Mouse (Mus musculus) induced T-regulatory cell, adult 2 months (primary cell): ENCODE results near the gene Vps13d.

Experiments used
- DNase-seq: peaks from one replicate; pipeline ENCODE4 v3.0.0-alpha.2; 2012; ENCODE audit warnings: low read depth

Gene Vps13d

GRCm38 (mm10) chr4:145194559-145195162 lies at the start of gene Vps13d:
TSS of gene Vps13d (minus strand) at chr4:145195005.
- peak; percentile 95 for DNase-seq

GRCm38 (mm10) chr4:145242719-145243350 lies 48.0 kb upstream of the Vps13d start:
- DNase-seq: peak; percentile 72

- DNase-seq: peak; percentile 94
Observed at GRCm38 (mm10) chr4:145240723-145241231, 46.0 kb upstream of the Vps13d start.

- peak; percentile 55 for DNase-seq
Observed at GRCm38 (mm10) chr4:145239049-145239830, 44.4 kb upstream of the Vps13d start.

- peak; percentile 90 for DNase-seq
Observed at GRCm38 (mm10) chr4:145236027-145236426, 41.2 kb upstream of the Vps13d start.

GRCm38 (mm10) chr4:145233487-145234228 lies 38.9 kb upstream of the Vps13d start:
- no peak for DNase-seq

GRCm38 (mm10) chr4:145231732-145232131 lies 36.9 kb upstream of the Vps13d start:
- DNase-seq: no peak

- DNase-seq: no peak
Observed at GRCm38 (mm10) chr4:145230647-145231046, 35.8 kb upstream of the Vps13d start.

GRCm38 (mm10) chr4:145229524-145230163 lies 34.8 kb upstream of the Vps13d start:
- DNase-seq: peak; percentile 72

- peak; percentile 75 for DNase-seq
Observed at GRCm38 (mm10) chr4:145229051-145229450, 34.2 kb upstream of the Vps13d start.

GRCm38 (mm10) chr4:145224613-145225012 lies 29.8 kb upstream of the Vps13d start:
- no peak for DNase-seq

- DNase-seq: peak; percentile 74
Observed at GRCm38 (mm10) chr4:145222064-145222463, 27.3 kb upstream of the Vps13d start.

- DNase-seq: peak; percentile 84
Observed at GRCm38 (mm10) chr4:145221379-145221778, 26.6 kb upstream of the Vps13d start.

- no peak for DNase-seq
Observed at GRCm38 (mm10) chr4:145220001-145220400, 25.2 kb upstream of the Vps13d start.

GRCm38 (mm10) chr4:145219240-145219985 lies 24.6 kb upstream of the Vps13d start:
- DNase-seq: peak; percentile 70

GRCm38 (mm10) chr4:145217837-145218236 lies 23.0 kb upstream of the Vps13d start:
- DNase-seq: no peak

GRCm38 (mm10) chr4:145217046-145217445 lies 22.2 kb upstream of the Vps13d start:
- no peak for DNase-seq

GRCm38 (mm10) chr4:145215396-145215795 lies 20.6 kb upstream of the Vps13d start:
- DNase-seq: no peak

- DNase-seq: no peak
Observed at GRCm38 (mm10) chr4:145214786-145215174, 20.0 kb upstream of the Vps13d start.

- DNase-seq: peak; percentile 92
Observed at GRCm38 (mm10) chr4:145213999-145214785, 19.4 kb upstream of the Vps13d start.
